Mouse (Mus musculus) monocyte, adult 2 months (primary cell): ENCODE data around the gene C130079G13Rik.
"Not testable (repeated sequence)": the region's sequence is repeated elsewhere in the genome, so short reads cannot be mapped to it uniquely, and the experiment has no call there.

ENCODE experiments used
- DNase-seq, 2 experiments: peaks; one replicate each; pipeline ENCODE4 v3.0.0; 2022; ENCODE audit warnings: low spot score in 2 of 2, low read depth in 1 of 2

The C130079G13Rik gene

GRCm38 (mm10) chr3:59924914-59925313 is at the start of gene C130079G13Rik:
Gene C130079G13Rik (plus strand): TSS chr3:59925214.
- no peak for DNase-seq

- not testable (repeated sequence) for DNase-seq
Measured at GRCm38 (mm10) chr3:59877601-59878000, 47.4 kb upstream of the C130079G13Rik start.

GRCm38 (mm10) chr3:59879801-59880554 is 45.0 kb upstream of the C130079G13Rik start:
- DNase-seq, result not testable (repeated sequence)

- DNase-seq, result no peak
Measured at GRCm38 (mm10) chr3:59893276-59893675, 31.7 kb upstream of the C130079G13Rik start.

- no peak for DNase-seq
Measured at GRCm38 (mm10) chr3:59934621-59935020, 9.6 kb downstream of the C130079G13Rik start.

- DNase-seq, result no peak
Measured at GRCm38 (mm10) chr3:59947294-59947950, 22.4 kb downstream of the C130079G13Rik start.

- DNase-seq, result no peak
Measured at GRCm38 (mm10) chr3:59970891-59971290, 45.9 kb downstream of the C130079G13Rik start.

GRCm38 (mm10) chr3:59974591-59974990 is 49.6 kb downstream of the C130079G13Rik start:
- DNase-seq, result no peak
